ENCODE assay signal across 13 mouse cellular contexts in the genomic region with DNA sequence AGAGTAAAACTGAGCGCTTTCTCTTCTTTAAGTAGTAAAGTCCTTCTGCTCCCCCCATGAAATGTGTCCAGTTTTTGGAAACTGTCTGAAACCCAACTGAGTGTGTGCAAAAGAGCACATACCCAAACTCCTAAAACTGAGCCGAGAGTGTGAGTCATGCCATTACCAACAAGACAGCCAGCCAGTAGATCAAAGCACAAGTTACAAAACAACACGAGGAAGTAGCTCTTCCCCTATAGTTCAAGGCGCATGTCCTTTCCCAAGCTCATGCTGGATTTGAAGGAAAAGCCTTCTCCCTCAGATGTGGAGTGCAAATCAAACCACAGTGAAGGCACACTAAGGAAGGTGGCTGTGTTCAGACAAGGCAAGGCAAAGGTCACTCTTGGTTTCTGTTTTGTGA.
"Had no signal": no experiment of that assay in that cellular context is flagged by ENCODE, and none has a peak within 500 bp of the region (broad histone marks: within the 10 kb centered on the region; RNA-seq: fewer than 3 reads in every experiment).

No protein-coding gene starts in this region.

- H3K4me1 ChIP-seq: kidney, embryonic 15.5 days; limb, embryonic 15.5 days; lung, embryonic 15.5 days; neural tube, embryonic 13.5 days had no signal

- ATAC-seq: liver, embryonic 12.5 days had no signal

- H3K4me3 ChIP-seq: kidney, embryonic 15.5 days; left cerebral cortex, adult 2 months; limb, embryonic 15.5 days; liver, embryonic 12.5 days; lung, embryonic 15.5 days; megakaryocyte, embryonic 14.5 days; neural tube, embryonic 13.5 days had no signal

- DNase-seq: kidney, adult 2 months; kidney, postnatal 14 days; lung, postnatal 14 days; midbrain, embryonic 14.5 days; right cerebral cortex, postnatal 25 days; thymus, postnatal 36 days had no signal

- H3K27ac ChIP-seq: kidney, embryonic 15.5 days; left cerebral cortex, adult 2 months; limb, embryonic 15.5 days; liver, embryonic 12.5 days; lung, embryonic 15.5 days; neural tube, embryonic 13.5 days had no signal
